Mouse (Mus musculus): ENCODE data around the gene Gpr21. TPM values are rescaled to one million over a fixed set of nuclear protein-coding genes. Genes with fewer than 3 reads are reported as not detected.
"Not testable (repeated sequence)": the region's sequence is repeated elsewhere in the genome, so short reads cannot be mapped to it uniquely, and the experiment has no call there.

Gpr21 gene
- polyA plus RNA-seq, 1 experiment from 2014 or later, result 1.3 TPM

GRCm38 (mm10) chr2:37505856-37506255, 10.3 kb upstream of the Gpr21 start:
- ATAC-seq (ENCODE audit: insufficient number of reproducible peaks, low FRiP score, low TSS enrichment, low read depth); H3K36me3 ChIP-seq (ENCODE audit: control insufficient read depth, insufficient read depth, low read length); H3K4me1 ChIP-seq (ENCODE audit: control insufficient read depth, insufficient read depth, low read length); H3K9me3 ChIP-seq (ENCODE audit: control insufficient read depth, low read length); DNase-seq (ENCODE audit: low spot score); H3K4me3 ChIP-seq (ENCODE audit: low read depth, low read length); H3K4me2 ChIP-seq (ENCODE audit: low read depth, severe bottlenecking); H3K27ac ChIP-seq (replicated peaks; ENCODE audit: low read depth, low read length); H3K27me3 ChIP-seq (ENCODE audit: control insufficient read depth, insufficient read depth, low read length); H3K9ac ChIP-seq (ENCODE audit: low read length): not testable (repeated sequence)
- WGBS, result 92% methylated on average over 2 of the region's 2 CpGs

- H3K27ac ChIP-seq (replicated peaks; ENCODE audit: low read depth, low read length), result no peak overlapping the region
- 92% methylated on average over 4 of the region's 4 CpGs for WGBS
- no peak overlapping the region for H3K9ac ChIP-seq (ENCODE audit: low read length)
- H3K4me1 ChIP-seq (ENCODE audit: control insufficient read depth, insufficient read depth, low read length), result 0 out of 2 replicates have a peak, but pooled peaks cover 2% of the 10 kb centered on the region
- no peaks in the 10 kb centered on the region; the same call in 1 of the 2 replicates for H3K36me3 ChIP-seq (ENCODE audit: control insufficient read depth, insufficient read depth, low read length)
- ATAC-seq (ENCODE audit: insufficient number of reproducible peaks, low FRiP score, low TSS enrichment, low read depth) (no peak), DNase-seq (ENCODE audit: low spot score) (no peak)
- H3K27me3 ChIP-seq (ENCODE audit: control insufficient read depth, insufficient read depth, low read length), result no peaks in the 10 kb centered on the region
- H3K9me3 ChIP-seq (ENCODE audit: control insufficient read depth, low read length), result no peaks in the 10 kb centered on the region
- no peak overlapping the region for H3K4me3 ChIP-seq (ENCODE audit: low read depth, low read length)
- H3K4me2 ChIP-seq (ENCODE audit: low read depth, severe bottlenecking), result no peak overlapping the region
Observed at GRCm38 (mm10) chr2:37511134-37511901, 4.8 kb upstream of the Gpr21 start.

GRCm38 (mm10) chr2:37516922-37517462, 860 bp downstream of the Gpr21 start:
- H3K36me3 ChIP-seq (ENCODE audit: control insufficient read depth, insufficient read depth, low read length), result peaks cover 6% of the 10 kb centered on the region
- H3K9me3 ChIP-seq (ENCODE audit: control insufficient read depth, low read length), result no peaks in the 10 kb centered on the region
- no peak for ATAC-seq (ENCODE audit: insufficient number of reproducible peaks, low FRiP score, low TSS enrichment, low read depth)
- H3K27ac ChIP-seq (replicated peaks; ENCODE audit: low read depth, low read length), result no peak overlapping the region
- H3K4me1 ChIP-seq (ENCODE audit: control insufficient read depth, insufficient read depth, low read length), result 0 out of 2 replicates have a peak, but pooled peaks cover 4% of the 10 kb centered on the region
- DNase-seq (ENCODE audit: low spot score), result no peak
- H3K4me2 ChIP-seq (ENCODE audit: low read depth, severe bottlenecking), result no peak overlapping the region
- H3K27me3 ChIP-seq (ENCODE audit: control insufficient read depth, insufficient read depth, low read length), result no peaks in the 10 kb centered on the region
- no peak overlapping the region for H3K9ac ChIP-seq (ENCODE audit: low read length)
- 52% methylated on average over 4 of the region's 4 CpGs for WGBS
- H3K4me3 ChIP-seq (ENCODE audit: low read depth, low read length), result no peak overlapping the region

GRCm38 (mm10) chr2:37518561-37519285, 2.6 kb downstream of the Gpr21 start:
- Histone ChIP-seq H3K4me2 (ENCODE audit: low read depth, severe bottlenecking) (no peak overlapping the region), H3K27me3 (ENCODE audit: control insufficient read depth, insufficient read depth, low read length) (no peaks in the 10 kb centered on the region), H3K9ac (ENCODE audit: low read length) (no peak overlapping the region), H3K9me3 (ENCODE audit: control insufficient read depth, low read length) (no peaks in the 10 kb centered on the region), H3K27ac (replicated peaks; ENCODE audit: low read depth, low read length) (no peak overlapping the region), H3K36me3 (ENCODE audit: control insufficient read depth, insufficient read depth, low read length) (peaks cover 6% of the 10 kb centered on the region), H3K4me3 (ENCODE audit: low read depth, low read length) (no peak overlapping the region), H3K4me1 (ENCODE audit: control insufficient read depth, insufficient read depth, low read length) (0 out of 2 replicates have a peak, but pooled peaks cover 4% of the 10 kb centered on the region)
- WGBS, result 93% methylated on average over 4 of the region's 4 CpGs
- ATAC-seq (ENCODE audit: insufficient number of reproducible peaks, low FRiP score, low TSS enrichment, low read depth) (no peak), DNase-seq (ENCODE audit: low spot score) (no peak)

GRCm38 (mm10) chr2:37519286-37519640, 3.1 kb downstream of the Gpr21 start:
- ATAC-seq (ENCODE audit: insufficient number of reproducible peaks, low FRiP score, low TSS enrichment, low read depth), result no peak
- 96% methylated on average over 1 of the region's 1 CpGs for WGBS

GRCm38 (mm10) chr2:37527587-37527986, 11.5 kb downstream of the Gpr21 start:
- ATAC-seq (ENCODE audit: insufficient number of reproducible peaks, low FRiP score, low TSS enrichment, low read depth), result no peak
- no peak overlapping the region for H3K4me3 ChIP-seq (ENCODE audit: low read depth, low read length)
- H3K9ac ChIP-seq (ENCODE audit: low read length), result no peak overlapping the region
- H3K27me3 ChIP-seq (ENCODE audit: control insufficient read depth, insufficient read depth, low read length), result no peaks in the 10 kb centered on the region
- H3K4me1 ChIP-seq (ENCODE audit: control insufficient read depth, insufficient read depth, low read length), result no peaks in the 10 kb centered on the region
- no peak overlapping the region for H3K4me2 ChIP-seq (ENCODE audit: low read depth, severe bottlenecking)
- no peaks in the 10 kb centered on the region for H3K36me3 ChIP-seq (ENCODE audit: control insufficient read depth, insufficient read depth, low read length)
- no peak for DNase-seq (ENCODE audit: low spot score)
- H3K27ac ChIP-seq (replicated peaks; ENCODE audit: low read depth, low read length), result no peak overlapping the region
- H3K9me3 ChIP-seq (ENCODE audit: control insufficient read depth, low read length), result no peaks in the 10 kb centered on the region

More at GRCm38 (mm10) chr2:37519286-37519640, 3.1 kb downstream of the Gpr21 start:
- Histone ChIP-seq H3K27ac (replicated peaks; ENCODE audit: low read depth, low read length) (no peak overlapping the region), H3K4me1 (ENCODE audit: control insufficient read depth, insufficient read depth, low read length) (0 out of 2 replicates have a peak, but pooled peaks cover 4% of the 10 kb centered on the region), H3K27me3 (ENCODE audit: control insufficient read depth, insufficient read depth, low read length) (no peaks in the 10 kb centered on the region), H3K9me3 (ENCODE audit: control insufficient read depth, low read length) (no peaks in the 10 kb centered on the region), H3K36me3 (ENCODE audit: control insufficient read depth, insufficient read depth, low read length) (peaks cover 6% of the 10 kb centered on the region), H3K9ac (ENCODE audit: low read length) (no peak overlapping the region), H3K4me2 (ENCODE audit: low read depth, severe bottlenecking) (no peak overlapping the region), H3K4me3 (ENCODE audit: low read depth, low read length) (no peak overlapping the region)
- DNase-seq (ENCODE audit: low spot score), result no peak

GRCm38 (mm10) chr2:37529397-37529796, 13.3 kb downstream of the Gpr21 start:
- 90% methylated on average over 2 of the region's 2 CpGs for WGBS
- H3K4me1 ChIP-seq (ENCODE audit: control insufficient read depth, insufficient read depth, low read length), result no peaks in the 10 kb centered on the region
- H3K9ac ChIP-seq (ENCODE audit: low read length), result no peak overlapping the region
- no peaks in the 10 kb centered on the region for H3K9me3 ChIP-seq (ENCODE audit: control insufficient read depth, low read length)
- H3K36me3 ChIP-seq (ENCODE audit: control insufficient read depth, insufficient read depth, low read length), result peaks cover 2% of the 10 kb centered on the region; the same call in 1 of the 2 replicates
- DNase-seq (ENCODE audit: low spot score), result no peak
- no peak for ATAC-seq (ENCODE audit: insufficient number of reproducible peaks, low FRiP score, low TSS enrichment, low read depth)
- no peak overlapping the region for H3K27ac ChIP-seq (replicated peaks; ENCODE audit: low read depth, low read length)
- H3K27me3 ChIP-seq (ENCODE audit: control insufficient read depth, insufficient read depth, low read length), result no peaks in the 10 kb centered on the region
- H3K4me2 ChIP-seq (ENCODE audit: low read depth, severe bottlenecking), result no peak overlapping the region
- no peak overlapping the region for H3K4me3 ChIP-seq (ENCODE audit: low read depth, low read length)

- no peak overlapping the region for H3K9ac ChIP-seq (ENCODE audit: low read length)
- H3K27me3 ChIP-seq (ENCODE audit: control insufficient read depth, insufficient read depth, low read length), result no peaks in the 10 kb centered on the region
- no peak overlapping the region for H3K4me3 ChIP-seq (ENCODE audit: low read depth, low read length)
- H3K36me3 ChIP-seq (ENCODE audit: control insufficient read depth, insufficient read depth, low read length), result peaks cover 2% of the 10 kb centered on the region; the same call in 1 of the 2 replicates
- 97% methylated on average over 1 of the region's 1 CpGs for WGBS
- H3K4me1 ChIP-seq (ENCODE audit: control insufficient read depth, insufficient read depth, low read length), result no peaks in the 10 kb centered on the region
- H3K9me3 ChIP-seq (ENCODE audit: control insufficient read depth, low read length), result no peaks in the 10 kb centered on the region
- H3K27ac ChIP-seq (replicated peaks; ENCODE audit: low read depth, low read length), result no peak overlapping the region
- ATAC-seq (ENCODE audit: insufficient number of reproducible peaks, low FRiP score, low TSS enrichment, low read depth) (no peak), DNase-seq (ENCODE audit: low spot score) (no peak)
- no peak overlapping the region for H3K4me2 ChIP-seq (ENCODE audit: low read depth, severe bottlenecking)
Observed at GRCm38 (mm10) chr2:37530766-37531165, 14.6 kb downstream of the Gpr21 start.

Data from limb, embryonic 11.5 days (tissue).